Mouse (Mus musculus): Measurements from ENCODE around the gene Fga. TPM values are rescaled to one million over a fixed set of nuclear protein-coding genes. Genes with fewer than 3 reads are reported as not detected.

Fga gene
- polyA plus RNA-seq, 1 experiment = 0.66 TPM

DNA sequence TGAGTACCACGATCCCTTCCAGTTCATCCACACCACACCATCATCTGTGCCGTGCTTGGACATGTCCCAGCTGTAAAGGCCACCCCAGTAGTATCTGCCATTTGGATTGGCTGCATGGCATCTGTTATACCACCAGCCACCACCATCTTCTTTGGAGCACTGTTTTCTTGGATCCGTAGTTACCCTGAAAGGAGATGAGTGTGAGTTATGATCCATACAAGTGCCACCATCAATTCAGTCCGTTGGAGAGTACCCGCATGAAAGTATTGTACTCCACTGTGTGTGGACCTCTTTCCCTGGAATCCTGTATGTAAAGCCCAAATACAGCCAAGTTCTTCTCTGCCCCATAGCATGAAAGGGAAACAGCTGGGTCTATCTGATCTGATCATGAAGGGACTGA, 16.6 kb downstream of the Fga start:
- no peaks in the 10 kb centered on the region for H3K4me1 ChIP-seq (ENCODE audit: control insufficient read depth, insufficient read depth, low read length)
- TF ChIP-seq CTCF (IDR thresholded peaks at IDR 0.05; ENCODE audit: insufficient read depth, low read length) (no peak), POLR2A (IDR thresholded peaks at IDR 0.05; ENCODE audit: borderline replicate concordance, extremely low read depth, low read depth, low read length) (no peak)
- 84% methylated on average over 5 of the region's 5 CpGs for WGBS
- H3K4me3 ChIP-seq (replicated peaks; ENCODE audit: extremely low read depth, low read depth, low read length) = no peak overlapping the region
- DNase-seq = no peak

GRCm38 (mm10) chr3:83046649-83047048, 20.8 kb downstream of the Fga start:
- 84% methylated on average over 11 of the region's 11 CpGs for WGBS
- no peak for DNase-seq
- Histone ChIP-seq H3K4me1 (ENCODE audit: control insufficient read depth, insufficient read depth, low read length) (no peaks in the 10 kb centered on the region), H3K4me3 (replicated peaks; ENCODE audit: extremely low read depth, low read depth, low read length) (no peak overlapping the region)
- no peak for TF ChIP-seq POLR2A (IDR thresholded peaks at IDR 0.05; ENCODE audit: borderline replicate concordance, extremely low read depth, low read depth, low read length)
- no peak for TF ChIP-seq CTCF (IDR thresholded peaks at IDR 0.05; ENCODE audit: insufficient read depth, low read length)

GRCm38 (mm10) chr3:83049680-83050079, 23.8 kb downstream of the Fga start, which contains the start of gene Fgb:
Gene Fgb (minus strand): TSS chr3:83049863.
- 78% methylated on average over 8 of the region's 8 CpGs for WGBS

DNA sequence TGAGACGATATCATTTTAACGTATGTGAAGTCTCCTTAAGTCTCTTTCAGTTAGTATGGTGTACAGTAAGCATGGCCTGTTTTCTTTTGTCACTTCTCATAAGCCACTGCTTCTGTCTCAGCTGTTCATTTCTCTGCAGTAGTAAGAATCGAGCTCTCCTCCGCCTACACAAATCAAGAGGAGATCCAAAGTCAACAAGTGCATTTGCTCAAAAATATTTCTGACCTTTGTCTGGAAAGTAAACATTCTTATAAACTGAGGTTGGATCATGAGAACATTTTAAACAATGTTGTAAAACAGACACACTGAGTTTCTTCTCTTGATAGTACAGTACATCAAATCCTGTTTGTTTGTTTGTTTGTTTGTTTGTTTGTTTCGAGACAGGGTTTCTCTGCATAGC, 24.8 kb downstream of the Fga start:
- 58% methylated on average over 5 of the region's 5 CpGs for WGBS
- DNase-seq = no peak
- Histone ChIP-seq H3K4me1 (ENCODE audit: control insufficient read depth, insufficient read depth, low read length) (no peaks in the 10 kb centered on the region), H3K4me3 (replicated peaks; ENCODE audit: extremely low read depth, low read depth, low read length) (no peak overlapping the region)
- TF ChIP-seq POLR2A (IDR thresholded peaks at IDR 0.05; ENCODE audit: borderline replicate concordance, extremely low read depth, low read depth, low read length) (no peak), CTCF (IDR thresholded peaks at IDR 0.05; ENCODE audit: insufficient read depth, low read length) (no peak)

More at GRCm38 (mm10) chr3:83049680-83050079, 23.8 kb downstream of the Fga start, which contains the start of gene Fgb:
- Histone ChIP-seq H3K4me3 (replicated peaks; ENCODE audit: extremely low read depth, low read depth, low read length) (no peak within 1 kb of the TSS), H3K4me1 (ENCODE audit: control insufficient read depth, insufficient read depth, low read length) (no peaks in the 10 kb centered on the region)
- no peak for DNase-seq
- no peak for TF ChIP-seq POLR2A (IDR thresholded peaks at IDR 0.05; ENCODE audit: borderline replicate concordance, extremely low read depth, low read depth, low read length)
- TF ChIP-seq CTCF (IDR thresholded peaks at IDR 0.05; ENCODE audit: insufficient read depth, low read length) = no peak

- TF ChIP-seq CTCF (IDR thresholded peaks at IDR 0.05; ENCODE audit: insufficient read depth, low read length) (no peak), POLR2A (IDR thresholded peaks at IDR 0.05; ENCODE audit: borderline replicate concordance, extremely low read depth, low read depth, low read length) (no peak)
- H3K4me1 ChIP-seq (ENCODE audit: control insufficient read depth, insufficient read depth, low read length) = no peaks in the 10 kb centered on the region; the same call in 1 of the 2 replicates
- DNase-seq = no peak
- WGBS = 70% methylated on average over 5 of the region's 5 CpGs
- H3K4me3 ChIP-seq (replicated peaks; ENCODE audit: extremely low read depth, low read depth, low read length) = no peak overlapping the region
Measured at GRCm38 (mm10) chr3:83052102-83052501, 26.2 kb downstream of the Fga start.

DNA sequence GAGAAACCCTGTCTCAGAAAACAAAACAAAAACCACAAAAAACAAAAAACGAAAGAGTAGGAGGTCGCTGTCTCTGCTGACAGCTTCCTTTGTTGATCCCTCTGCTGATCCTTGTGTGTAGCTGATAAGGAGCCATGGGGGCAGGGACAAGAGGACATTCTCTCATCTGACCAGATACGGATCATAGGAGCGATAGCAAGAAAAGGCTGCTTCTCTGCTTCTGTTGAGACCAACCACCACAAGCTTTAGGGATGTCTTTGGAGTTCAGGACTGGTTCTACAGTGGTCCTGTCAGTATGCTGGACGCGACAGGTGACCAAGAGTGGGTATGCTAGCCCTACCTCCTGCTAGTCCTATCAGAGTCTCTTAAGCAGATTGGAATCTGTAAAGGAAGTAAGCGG, 27.2 kb downstream of the Fga start:
- 85% methylated on average over 7 of the region's 7 CpGs for WGBS
- DNase-seq = no peak
- TF ChIP-seq CTCF (IDR thresholded peaks at IDR 0.05; ENCODE audit: insufficient read depth, low read length) (no peak), POLR2A (IDR thresholded peaks at IDR 0.05; ENCODE audit: borderline replicate concordance, extremely low read depth, low read depth, low read length) (no peak)
- Histone ChIP-seq H3K4me1 (ENCODE audit: control insufficient read depth, insufficient read depth, low read length) (no peaks in the 10 kb centered on the region; the same call in 1 of the 2 replicates), H3K4me3 (replicated peaks; ENCODE audit: extremely low read depth, low read depth, low read length) (no peak overlapping the region)

DNA sequence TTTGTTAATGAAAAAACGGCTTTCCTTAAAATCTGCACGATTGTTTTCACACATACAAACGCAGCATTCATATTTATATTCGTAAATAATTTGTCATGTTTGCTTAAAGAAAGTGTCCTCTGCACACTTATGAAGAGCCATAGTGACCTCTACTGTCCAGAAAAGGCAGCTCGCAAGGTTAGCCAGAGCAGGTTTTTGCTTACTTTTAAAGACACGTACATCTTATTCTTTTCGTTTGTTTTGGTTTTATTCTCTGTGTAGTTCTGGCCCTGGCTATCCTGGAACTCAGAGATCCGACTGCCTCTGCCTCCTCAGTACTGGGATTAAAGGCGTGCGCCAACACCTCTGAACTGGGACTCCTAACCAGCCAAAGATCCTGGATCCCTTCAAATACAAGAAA, 27.9 kb downstream of the Fga start:
- H3K4me1 ChIP-seq (ENCODE audit: control insufficient read depth, insufficient read depth, low read length) = no peaks in the 10 kb centered on the region; the same call in 1 of the 2 replicates
- 20% methylated on average over 10 of the region's 10 CpGs for WGBS
- no peak for TF ChIP-seq POLR2A (IDR thresholded peaks at IDR 0.05; ENCODE audit: borderline replicate concordance, extremely low read depth, low read depth, low read length)
- peak; percentile 10; the same call in 1 of the 2 replicates for TF ChIP-seq CTCF (IDR thresholded peaks at IDR 0.05; ENCODE audit: insufficient read depth, low read length)
- peak; percentile 20 for DNase-seq
- no peak overlapping the region for H3K4me3 ChIP-seq (replicated peaks; ENCODE audit: extremely low read depth, low read depth, low read length)

GRCm38 (mm10) chr3:83054759-83055158, 28.9 kb downstream of the Fga start:
- 28% methylated on average over 13 of the region's 13 CpGs for WGBS
- TF ChIP-seq POLR2A (IDR thresholded peaks at IDR 0.05; ENCODE audit: borderline replicate concordance, extremely low read depth, low read depth, low read length) (no peak), CTCF (IDR thresholded peaks at IDR 0.05; ENCODE audit: insufficient read depth, low read length) (no peak)
- DNase-seq = no peak
- Histone ChIP-seq H3K4me3 (replicated peaks; ENCODE audit: extremely low read depth, low read depth, low read length) (peak overlapping the region; percentile 32), H3K4me1 (ENCODE audit: control insufficient read depth, insufficient read depth, low read length) (no peaks in the 10 kb centered on the region; the same call in 1 of the 2 replicates)

DNA sequence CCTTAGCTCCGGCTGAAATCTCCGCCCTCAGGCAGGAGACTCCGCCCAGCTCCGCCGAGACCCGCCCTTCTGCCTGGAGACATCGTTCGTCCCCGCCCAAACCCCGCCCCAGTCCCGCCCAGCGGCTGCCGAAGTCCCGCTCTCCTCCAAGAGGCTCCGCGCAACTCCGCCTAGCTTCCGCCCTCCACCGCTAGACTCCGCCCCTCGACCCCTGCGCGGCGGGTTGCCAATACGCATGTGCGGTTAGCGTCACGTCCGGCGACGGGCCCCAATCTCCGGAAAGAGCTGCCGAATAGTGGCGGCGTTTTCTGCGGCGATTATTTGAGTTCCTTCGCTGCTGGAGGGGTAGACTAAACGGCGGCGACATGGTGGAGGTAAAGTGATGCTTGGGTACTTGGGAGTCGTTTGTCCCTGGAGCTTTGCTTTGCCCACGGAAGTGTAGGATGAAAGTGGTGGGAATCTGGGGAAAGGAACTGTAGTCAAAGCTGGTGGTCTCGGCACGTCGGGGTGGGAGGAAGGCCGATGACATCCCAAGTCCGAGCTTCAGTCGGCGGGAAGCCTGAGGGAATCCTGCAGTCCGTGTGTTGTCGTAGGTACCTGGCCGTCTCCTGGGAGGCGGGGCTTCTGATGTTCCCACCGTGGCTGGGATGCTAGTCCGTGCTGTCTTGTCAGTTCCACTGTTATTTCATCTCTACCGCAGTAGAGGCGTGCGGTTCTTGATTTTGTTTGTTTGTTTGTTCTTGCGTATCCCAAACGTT, 29.6 kb downstream of the Fga start, which contains the start of gene Plrg1:
Gene Plrg1, plus strand, starts transcription at position 242 of the 758 bp plus-strand sequence.
- peak; percentile 98 for DNase-seq
- no peaks in the 10 kb centered on the region; the same call in 1 of the 2 replicates for H3K4me1 ChIP-seq (ENCODE audit: control insufficient read depth, insufficient read depth, low read length)
- peak; percentile 87 for TF ChIP-seq POLR2A (IDR thresholded peaks at IDR 0.05; ENCODE audit: borderline replicate concordance, extremely low read depth, low read depth, low read length)
- no peak for TF ChIP-seq CTCF (IDR thresholded peaks at IDR 0.05; ENCODE audit: insufficient read depth, low read length)
- WGBS = under 1% methylated on average over 61 of the region's 61 CpGs
- peak within 1 kb of the TSS; percentile 73 for H3K4me3 ChIP-seq (replicated peaks; ENCODE audit: extremely low read depth, low read depth, low read length)

GRCm38 (mm10) chr3:83057046-83057445, 31.2 kb downstream of the Fga start:
- H3K4me3 ChIP-seq (replicated peaks; ENCODE audit: extremely low read depth, low read depth, low read length) = no peak overlapping the region
- no peak for TF ChIP-seq CTCF (IDR thresholded peaks at IDR 0.05; ENCODE audit: insufficient read depth, low read length)
- no peak for TF ChIP-seq POLR2A (IDR thresholded peaks at IDR 0.05; ENCODE audit: borderline replicate concordance, extremely low read depth, low read depth, low read length)
- 96% methylated on average over 2 of the region's 2 CpGs for WGBS
- no peaks in the 10 kb centered on the region; the same call in 1 of the 2 replicates for H3K4me1 ChIP-seq (ENCODE audit: control insufficient read depth, insufficient read depth, low read length)
- DNase-seq = no peak

All from lung, adult 2 months (tissue).